Mouse (Mus musculus) hindbrain, embryonic 15.5 days (tissue): Measurements from ENCODE around the gene Exph5. TPM values are rescaled to one million over a fixed set of nuclear protein-coding genes. Genes with fewer than 3 reads are reported as not detected.

Source experiments
- ATAC-seq: fragments of 200-750 bp; cut with Nextera tagmentation; 2 replicates; pipeline ENCODE4 v1.8.0; 2017; ENCODE audit warnings: low read depth, moderate number of reproducible peaks, moderate TSS enrichment; ENCODE audit not compliant: low FRiP score
- H3K27ac ChIP-seq: fragments of 300-500 bp; sonication (generic); replicated peaks from 2 replicates; pipeline ENCODE4 v1.5.1; 2015; ENCODE audit warnings: mild to moderate bottlenecking, inconsistent platforms
- H3K27me3 ChIP-seq: fragments of 300-500 bp; sonication (generic); 2 replicates; pipeline ENCODE4 v1.6.1; 2015; ENCODE audit warnings: control low read depth, inconsistent platforms
- H3K36me3 ChIP-seq: fragments of 300-500 bp; sonication (generic); 2 replicates; pipeline ENCODE4 v1.6.1; 2015; ENCODE audit warnings: control low read depth, inconsistent platforms
- H3K4me1 ChIP-seq: fragments of 300-500 bp; sonication (generic); replicated peaks from 2 replicates; pipeline ENCODE4 v1.6.1; 2015; ENCODE audit warnings: control low read depth, inconsistent platforms
- H3K4me2 ChIP-seq: fragments of 300-500 bp; sonication (generic); 2 replicates; pipeline ENCODE4 v1.6.1; 2015; ENCODE audit warnings: moderate library complexity, mild to moderate bottlenecking, inconsistent platforms
- H3K4me3 ChIP-seq: fragments of 300-500 bp; sonication (generic); 2 replicates; pipeline ENCODE4 v1.5.1; 2015; ENCODE audit warnings: mild to moderate bottlenecking, inconsistent platforms
- H3K9ac ChIP-seq: fragments of 300-500 bp; sonication (generic); 2 replicates; pipeline ENCODE4 v1.6.1; 2015; ENCODE audit warnings: inconsistent platforms
- H3K9me3 ChIP-seq: fragments of 300-500 bp; sonication (generic); 2 replicates; pipeline ENCODE4 v1.6.1; 2016; ENCODE audit warnings: control low read depth, inconsistent platforms
- WGBS: fragments of 180-500 bp; shearing (Covaris S2); methylation state at CpG from one replicate; pipeline ENCODE4 v1.1.7; 2015; 5-methylcytosine and 5-hydroxymethylcytosine counted together
- polyA plus RNA-seq: library from polyadenylated mRNA; unstranded; fragments of >200 nt; fragmentation: Nextera tagmentation; extraction: Ambion mirVana; gene quantifications from 2 replicates; pipeline ENCODE4 v1.2.1, GENCODE M21; 2015

The Exph5 gene
- 0.34 and 0.35 TPM in 2 replicates for polyA plus RNA-seq

GRCm38 (mm10) chr9:53301269-53301720 lies at the start of gene Exph5:
Gene Exph5 (plus strand): TSS chr9:53301670.
- WGBS: under 1% methylated on average over 11 of the region's 11 CpGs
- H3K36me3 ChIP-seq: no peaks in the 10 kb centered on the region

DNA sequence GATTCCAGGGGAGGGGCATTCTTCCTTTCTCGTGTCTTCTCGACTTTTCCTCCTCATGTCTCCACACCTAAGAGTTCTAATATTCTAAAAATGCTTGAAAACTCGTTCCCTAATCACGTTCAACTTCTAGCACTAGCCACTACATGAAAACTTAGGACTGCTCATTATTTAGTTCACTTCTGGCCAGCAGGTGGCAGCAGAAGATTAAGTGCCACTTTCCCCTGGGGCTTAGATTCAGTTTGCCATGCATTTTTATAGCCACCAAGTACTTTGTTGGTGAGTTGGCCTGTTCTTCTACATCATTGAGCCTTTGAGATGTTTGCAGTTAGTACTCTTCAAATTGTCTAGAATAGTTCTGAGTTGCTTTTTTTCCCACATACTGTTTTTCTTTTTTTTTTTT lies 47.1 kb upstream of the Exph5 start:
- WGBS: 10% methylated on average over 4 of the region's 4 CpGs
- Histone ChIP-seq H3K9ac (no peak overlapping the region), H3K9me3 (no peaks in the 10 kb centered on the region), H3K27me3 (0 out of 2 replicates have a peak, but pooled peaks cover 2% of the 10 kb centered on the region), H3K4me3 (no peak overlapping the region), H3K4me1 (no peaks in the 10 kb centered on the region), H3K27ac (no peak overlapping the region), H3K36me3 (no peaks in the 10 kb centered on the region), H3K4me2 (no peak overlapping the region)
- no peak for ATAC-seq

More at GRCm38 (mm10) chr9:53301269-53301720, at the start of gene Exph5:
- Histone ChIP-seq H3K4me2 (peak within 1 kb of the TSS; percentile 98), H3K27ac (no peak within 1 kb of the TSS), H3K4me3 (peak within 1 kb of the TSS; percentile 45), H3K9me3 (no peaks in the 10 kb centered on the region), H3K4me1 (peaks cover 12% of the 10 kb centered on the region), H3K27me3 (peaks cover 9% of the 10 kb centered on the region; the same call in 1 of the 2 replicates), H3K9ac (peak within 1 kb of the TSS; percentile 37)
- no peak for ATAC-seq

DNA sequence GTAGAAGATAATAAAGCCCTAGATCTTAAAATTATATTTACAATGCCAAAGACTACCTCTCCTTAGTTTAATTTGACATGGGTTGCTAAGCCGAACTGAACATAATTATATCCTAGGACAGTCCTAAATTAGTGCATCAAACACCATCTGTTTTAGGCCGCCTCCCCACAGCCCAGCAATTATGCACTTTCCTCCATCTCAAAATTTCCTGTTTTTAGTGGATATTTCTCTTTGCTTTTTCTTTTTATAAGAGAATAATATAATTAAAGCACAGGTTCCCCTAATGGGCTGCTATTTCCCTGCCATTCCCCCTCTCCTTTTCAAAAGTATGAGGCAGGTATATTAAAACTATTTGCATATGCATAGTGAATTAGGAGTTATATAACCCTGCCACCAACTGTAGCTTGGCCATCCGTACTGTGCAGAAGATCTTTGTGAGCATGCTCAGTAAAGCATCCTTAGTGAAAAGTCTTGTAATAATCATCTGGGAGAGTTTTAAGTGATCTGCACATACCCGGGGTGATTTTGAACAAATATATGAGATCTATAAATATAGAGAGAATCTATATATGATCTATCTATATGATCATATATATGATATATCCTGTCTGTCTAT lies 44.7 kb upstream of the Exph5 start:
- H3K9me3 ChIP-seq: no peaks in the 10 kb centered on the region
- H3K36me3 ChIP-seq: no peaks in the 10 kb centered on the region
- no peak overlapping the region for H3K27ac ChIP-seq
- WGBS: 79% methylated on average over 4 of the region's 4 CpGs
- no peak for ATAC-seq
- H3K4me2 ChIP-seq: no peak overlapping the region
- no peaks in the 10 kb centered on the region for H3K4me1 ChIP-seq
- H3K9ac ChIP-seq: no peak overlapping the region
- H3K4me3 ChIP-seq: no peak overlapping the region
- no peaks in the 10 kb centered on the region for H3K27me3 ChIP-seq

GRCm38 (mm10) chr9:53257772-53258171 lies 43.7 kb upstream of the Exph5 start:
- H3K9me3 ChIP-seq: no peaks in the 10 kb centered on the region
- WGBS: 0% methylated on average over 3 of the region's 3 CpGs
- no peaks in the 10 kb centered on the region for H3K27me3 ChIP-seq
- H3K4me1 ChIP-seq: no peaks in the 10 kb centered on the region
- H3K27ac ChIP-seq: no peak overlapping the region
- no peaks in the 10 kb centered on the region for H3K36me3 ChIP-seq
- no peak overlapping the region for H3K9ac ChIP-seq
- H3K4me2 ChIP-seq: no peak overlapping the region
- H3K4me3 ChIP-seq: no peak overlapping the region
- ATAC-seq: no peak

GRCm38 (mm10) chr9:53258199-53258598 lies 43.3 kb upstream of the Exph5 start:
- no peaks in the 10 kb centered on the region for H3K4me1 ChIP-seq
- no peaks in the 10 kb centered on the region for H3K27me3 ChIP-seq
- no peak overlapping the region for H3K9ac ChIP-seq
- H3K4me2 ChIP-seq: no peak overlapping the region
- H3K27ac ChIP-seq: no peak overlapping the region
- no peak overlapping the region for H3K4me3 ChIP-seq
- no peak for ATAC-seq
- no peaks in the 10 kb centered on the region for H3K9me3 ChIP-seq
- H3K36me3 ChIP-seq: no peaks in the 10 kb centered on the region
- 36% methylated on average over 6 of the region's 6 CpGs for WGBS

DNA sequence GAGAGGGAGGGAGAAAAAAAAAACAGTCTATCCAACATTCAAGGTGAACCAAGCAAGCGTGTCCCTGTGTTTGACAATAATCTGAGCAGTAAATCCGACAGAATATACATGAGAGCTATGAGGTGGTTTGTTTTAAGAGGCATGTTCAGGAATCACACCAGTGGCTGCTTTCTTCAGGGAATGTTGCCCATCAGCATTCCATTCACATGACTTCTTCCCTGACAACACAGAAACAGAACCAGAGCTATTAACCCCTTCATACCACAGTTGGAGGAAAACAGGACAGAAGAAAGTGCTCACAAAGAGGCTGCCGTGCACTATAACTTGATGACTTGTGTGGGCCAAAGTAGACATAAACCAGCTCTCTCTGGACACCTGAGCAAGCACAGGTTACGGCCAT lies 37.1 kb upstream of the Exph5 start:
- Histone ChIP-seq H3K4me2 (no peak overlapping the region), H3K27me3 (no peaks in the 10 kb centered on the region), H3K4me3 (no peak overlapping the region), H3K4me1 (no peaks in the 10 kb centered on the region), H3K9ac (no peak overlapping the region), H3K36me3 (no peaks in the 10 kb centered on the region), H3K27ac (no peak overlapping the region), H3K9me3 (no peaks in the 10 kb centered on the region)
- no peak for ATAC-seq
- 73% methylated on average over 4 of the region's 4 CpGs for WGBS

DNA sequence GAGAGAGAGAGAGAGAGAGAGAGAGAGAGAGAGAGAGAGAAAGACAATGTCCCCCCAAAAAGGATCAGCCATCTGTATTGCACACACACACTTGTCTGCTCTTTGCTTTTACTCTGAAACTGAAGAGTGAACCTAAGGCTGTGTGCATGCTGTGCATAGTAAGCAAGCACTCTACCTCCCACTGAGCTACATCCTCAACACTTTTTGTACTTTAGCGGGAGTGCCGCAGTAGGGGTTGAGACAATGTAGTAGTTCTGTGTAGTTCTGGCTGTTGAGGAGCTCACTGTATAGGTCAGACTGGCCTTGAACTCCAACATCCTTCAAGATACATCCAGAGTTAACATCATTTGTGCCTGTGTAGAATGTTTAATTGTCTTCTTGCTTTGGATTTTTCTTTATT lies 35.9 kb upstream of the Exph5 start:
- Histone ChIP-seq H3K4me1 (no peaks in the 10 kb centered on the region), H3K9me3 (no peaks in the 10 kb centered on the region), H3K36me3 (no peaks in the 10 kb centered on the region), H3K4me2 (no peak overlapping the region), H3K27ac (no peak overlapping the region), H3K4me3 (no peak overlapping the region), H3K27me3 (no peaks in the 10 kb centered on the region), H3K9ac (no peak overlapping the region)
- 55% methylated on average over 2 of the region's 2 CpGs for WGBS
- ATAC-seq: no peak

DNA sequence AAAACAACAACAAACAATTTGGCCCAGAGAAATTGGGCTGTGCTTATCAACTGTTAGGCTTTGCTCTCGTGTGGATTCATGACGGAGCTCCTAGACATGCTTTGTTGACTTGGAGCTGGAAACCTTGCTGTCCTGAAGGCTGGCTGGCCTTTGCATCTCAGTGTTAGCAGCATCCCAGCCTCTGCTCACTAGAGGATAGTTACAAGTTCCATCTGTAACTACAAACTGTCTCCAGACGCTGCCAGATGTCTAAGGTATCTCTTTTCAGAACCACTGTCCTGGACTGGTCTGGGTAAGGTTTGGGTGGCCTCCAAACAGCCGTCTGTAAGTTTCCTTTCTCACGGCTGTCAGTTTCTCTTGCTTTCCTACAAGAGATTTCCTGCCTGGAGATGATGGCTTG lies 33.4 kb upstream of the Exph5 start:
- 83% methylated on average over 5 of the region's 5 CpGs for WGBS
- Histone ChIP-seq H3K27me3 (no peaks in the 10 kb centered on the region), H3K4me2 (no peak overlapping the region), H3K36me3 (no peaks in the 10 kb centered on the region), H3K9me3 (no peaks in the 10 kb centered on the region), H3K4me3 (no peak overlapping the region), H3K4me1 (no peaks in the 10 kb centered on the region), H3K27ac (no peak overlapping the region), H3K9ac (no peak overlapping the region)
- ATAC-seq: no peak

DNA sequence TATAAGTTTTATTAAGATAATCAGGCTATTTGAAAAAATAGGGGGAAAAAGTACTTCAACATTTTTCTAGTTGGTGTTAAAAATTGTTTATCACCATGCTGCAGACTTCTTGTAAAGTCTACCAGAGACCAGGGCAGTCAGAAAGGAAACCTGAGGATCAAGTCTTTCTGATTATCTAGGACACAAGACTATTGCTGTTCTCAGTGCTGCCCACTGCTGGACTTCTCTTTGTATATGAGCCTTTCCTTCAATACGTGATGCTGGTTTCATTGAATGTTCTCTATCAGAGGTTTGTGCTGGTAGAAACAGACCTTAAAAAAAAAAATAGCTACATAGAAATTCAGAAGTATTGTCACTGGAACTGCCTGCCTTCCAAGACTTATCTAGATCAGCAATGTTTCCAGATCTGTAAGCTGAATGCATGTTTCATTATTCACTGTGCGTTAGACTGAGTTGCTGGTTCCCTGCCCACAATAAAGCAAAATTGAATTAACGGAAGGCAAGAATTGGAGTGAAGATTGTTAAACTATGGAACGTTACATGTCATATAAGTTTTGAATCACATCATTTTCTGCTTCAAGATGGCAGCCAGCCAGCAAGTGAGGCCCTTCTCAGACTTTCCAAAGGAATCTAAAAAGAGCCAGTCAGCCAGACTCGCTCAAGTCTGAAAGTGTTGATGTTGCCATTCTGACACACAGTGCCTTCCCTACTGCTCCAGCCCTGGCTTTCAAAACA lies 32.6 kb upstream of the Exph5 start:
- Histone ChIP-seq H3K4me3 (no peak overlapping the region), H3K27me3 (no peaks in the 10 kb centered on the region), H3K4me2 (no peak overlapping the region), H3K9me3 (no peaks in the 10 kb centered on the region), H3K27ac (no peak overlapping the region), H3K4me1 (no peaks in the 10 kb centered on the region), H3K9ac (no peak overlapping the region), H3K36me3 (no peaks in the 10 kb centered on the region)
- no peak for ATAC-seq
- WGBS: 78% methylated on average over 5 of the region's 5 CpGs

DNA sequence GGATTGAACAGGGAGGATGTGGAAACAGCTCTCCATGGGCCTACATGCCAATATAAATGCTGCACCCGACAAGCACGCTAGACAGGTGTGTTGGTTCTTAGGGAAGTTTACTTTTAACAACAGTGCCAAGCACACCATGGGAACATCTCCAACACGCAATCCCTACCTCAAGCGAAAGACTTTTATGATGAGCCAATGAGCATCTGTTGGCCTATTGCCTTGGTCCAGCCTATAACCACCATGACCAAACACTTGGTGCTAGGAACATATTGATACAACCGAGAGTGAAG lies 32.1 kb upstream of the Exph5 start:
- Histone ChIP-seq H3K4me3 (no peak overlapping the region), H3K36me3 (no peaks in the 10 kb centered on the region), H3K27me3 (no peaks in the 10 kb centered on the region), H3K9me3 (no peaks in the 10 kb centered on the region), H3K9ac (no peak overlapping the region), H3K27ac (no peak overlapping the region), H3K4me2 (no peak overlapping the region), H3K4me1 (no peaks in the 10 kb centered on the region)
- ATAC-seq: no peak
- WGBS: 96% methylated on average over 5 of the region's 5 CpGs

- no peak for ATAC-seq
- Histone ChIP-seq H3K4me3 (no peak overlapping the region), H3K36me3 (no peaks in the 10 kb centered on the region), H3K4me1 (no peaks in the 10 kb centered on the region), H3K27ac (no peak overlapping the region), H3K9ac (no peak overlapping the region), H3K9me3 (no peaks in the 10 kb centered on the region), H3K27me3 (no peaks in the 10 kb centered on the region), H3K4me2 (no peak overlapping the region)
- 84% methylated on average over 5 of the region's 5 CpGs for WGBS
These were observed 30.0 kb upstream of the Exph5 start for GRCm38 (mm10) chr9:53271281-53272022.

GRCm38 (mm10) chr9:53272207-53272606 lies 29.3 kb upstream of the Exph5 start:
- WGBS: 69% methylated on average over 5 of the region's 5 CpGs

More at GRCm38 (mm10) chr9:53272207-53272606, 29.3 kb upstream of the Exph5 start:
- Histone ChIP-seq H3K4me1 (no peaks in the 10 kb centered on the region), H3K27me3 (no peaks in the 10 kb centered on the region), H3K4me2 (no peak overlapping the region), H3K9me3 (no peaks in the 10 kb centered on the region), H3K27ac (no peak overlapping the region), H3K36me3 (no peaks in the 10 kb centered on the region), H3K9ac (no peak overlapping the region), H3K4me3 (no peak overlapping the region)
- ATAC-seq: no peak
